Mouse (Mus musculus) ES-Bruce4 (cell line): Measurements from ENCODE around the gene Igf1r. TPM values are rescaled to one million over a fixed set of nuclear protein-coding genes. Genes with fewer than 3 reads are reported as not detected.

Source experiments
- H3K27ac ChIP-seq: 2 replicates; pipeline ENCODE4 v1.5.1; 2012; ENCODE audit warnings: low read length, inconsistent platforms; ENCODE audit not compliant: insufficient read depth
- H3K27me3 ChIP-seq: 2 replicates; pipeline ENCODE4 v1.6.1; 2012; ENCODE audit warnings: mild to moderate bottlenecking, low read length, inconsistent platforms; ENCODE audit not compliant: control insufficient read depth, poor library complexity, insufficient read depth, severe bottlenecking
- H3K36me3 ChIP-seq: 2 replicates; pipeline ENCODE4 v1.6.1; 2012; ENCODE audit warnings: inconsistent platforms, mild to moderate bottlenecking, low read length, moderate library complexity; ENCODE audit not compliant: control insufficient read depth, poor library complexity, insufficient read depth, severe bottlenecking
- H3K4me1 ChIP-seq: one replicate; pipeline ENCODE4 v1.8.1; 2011; ENCODE audit warnings: low read length; ENCODE audit not compliant: control insufficient read depth, insufficient read depth
- H3K4me3 ChIP-seq: 2 replicates; pipeline ENCODE4 v1.5.1; 2011; ENCODE audit warnings: low read depth, mild to moderate bottlenecking, low read length
- H3K9ac ChIP-seq: 2 replicates; pipeline ENCODE4 v1.6.1; 2012; ENCODE audit warnings: low read depth, mild to moderate bottlenecking, inconsistent platforms; ENCODE audit not compliant: poor library complexity, severe bottlenecking
- H3K9me3 ChIP-seq: replicated peaks from 2 replicates; pipeline ENCODE4 v1.6.1; 2012; ENCODE audit warnings: mild to moderate bottlenecking, low read length, inconsistent platforms; ENCODE audit not compliant: control insufficient read depth, poor library complexity, insufficient read depth, severe bottlenecking
- CTCF ChIP-seq: IDR thresholded peaks from one replicate; pipeline ENCODE4 v1.8.1; 2011; ENCODE audit warnings: low read depth, low read length
- EP300 ChIP-seq: IDR thresholded peaks from 2 replicates; pipeline ENCODE4 v1.6.1; 2011; ENCODE audit warnings: low read depth, low read length; ENCODE audit not compliant: insufficient read depth
- POLR2A ChIP-seq: IDR thresholded peaks from one replicate; pipeline ENCODE4 v1.8.1; 2011; ENCODE audit warnings: low read length; ENCODE audit not compliant: insufficient read depth
- polyA plus RNA-seq: library from polyadenylated mRNA; stranded (reverse); fragments of >200 nt; gene quantifications from 2 replicates; pipeline ENCODE4 v1.2.4, GENCODE M21; 2011; ENCODE audit warnings: low read depth; ENCODE audit not compliant: missing spikeins, insufficient read depth, insufficient read length

Igf1r gene
- polyA plus RNA-seq, 1 experiment = 58.4 TPM

DNA sequence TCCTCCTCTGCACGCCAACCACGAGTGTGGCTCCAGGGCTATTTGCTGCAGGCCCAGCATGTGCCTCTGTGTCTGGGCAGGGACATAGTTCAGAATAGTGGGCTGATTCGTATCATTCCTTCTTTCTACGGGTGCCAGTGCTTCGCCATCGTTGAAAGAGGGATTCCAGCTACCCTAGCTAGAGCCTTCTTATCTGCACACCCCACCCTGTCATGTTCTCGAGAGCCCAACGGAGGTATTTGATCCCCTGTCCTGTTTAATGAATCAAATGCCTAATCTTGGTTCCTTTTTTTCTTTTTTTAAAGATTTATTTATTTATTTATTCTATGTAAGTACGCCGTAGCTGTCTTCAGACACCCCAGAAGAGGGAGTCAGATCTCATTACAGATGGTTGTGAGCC is 137.1 kb downstream of the Igf1r start:
- TF ChIP-seq CTCF = no peak
- TF ChIP-seq POLR2A = no peak
- no peak for TF ChIP-seq EP300
- no peaks in the 10 kb centered on the region for H3K9me3 ChIP-seq
- H3K27me3 ChIP-seq = no peaks in the 10 kb centered on the region
- no peak overlapping the region for H3K9ac ChIP-seq
- H3K36me3 ChIP-seq = no peaks in the 10 kb centered on the region
- H3K27ac ChIP-seq = no peak overlapping the region
- no peaks in the 10 kb centered on the region for H3K4me1 ChIP-seq
- H3K4me3 ChIP-seq = no peak overlapping the region

DNA sequence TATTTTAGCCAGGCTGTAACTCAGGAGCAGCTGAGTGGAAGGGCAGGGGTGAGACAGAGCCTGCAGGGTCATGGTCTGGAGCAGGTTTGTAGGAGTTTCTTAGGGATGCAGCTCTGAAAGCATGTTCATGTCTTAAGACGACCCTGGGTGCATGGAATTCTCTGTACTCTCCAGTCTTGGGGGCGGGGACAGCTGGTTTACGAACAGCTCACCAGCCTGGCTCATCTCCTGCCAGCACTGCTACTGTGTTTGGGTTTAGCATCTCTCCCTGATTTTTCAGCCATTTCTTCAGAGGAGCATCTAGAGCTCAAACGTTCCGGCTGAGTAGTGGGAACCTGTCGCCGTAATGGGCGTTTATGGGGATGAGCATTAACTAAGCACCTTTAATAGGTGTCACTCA is 137.9 kb downstream of the Igf1r start:
- no peaks in the 10 kb centered on the region for H3K4me1 ChIP-seq
- TF ChIP-seq EP300 (no peak), CTCF (no peak), POLR2A (no peak)
- H3K36me3 ChIP-seq = no peaks in the 10 kb centered on the region
- H3K27ac ChIP-seq = no peak overlapping the region
- H3K27me3 ChIP-seq = no peaks in the 10 kb centered on the region
- H3K4me3 ChIP-seq = no peak overlapping the region
- no peak overlapping the region for H3K9ac ChIP-seq
- H3K9me3 ChIP-seq = no peaks in the 10 kb centered on the region

DNA sequence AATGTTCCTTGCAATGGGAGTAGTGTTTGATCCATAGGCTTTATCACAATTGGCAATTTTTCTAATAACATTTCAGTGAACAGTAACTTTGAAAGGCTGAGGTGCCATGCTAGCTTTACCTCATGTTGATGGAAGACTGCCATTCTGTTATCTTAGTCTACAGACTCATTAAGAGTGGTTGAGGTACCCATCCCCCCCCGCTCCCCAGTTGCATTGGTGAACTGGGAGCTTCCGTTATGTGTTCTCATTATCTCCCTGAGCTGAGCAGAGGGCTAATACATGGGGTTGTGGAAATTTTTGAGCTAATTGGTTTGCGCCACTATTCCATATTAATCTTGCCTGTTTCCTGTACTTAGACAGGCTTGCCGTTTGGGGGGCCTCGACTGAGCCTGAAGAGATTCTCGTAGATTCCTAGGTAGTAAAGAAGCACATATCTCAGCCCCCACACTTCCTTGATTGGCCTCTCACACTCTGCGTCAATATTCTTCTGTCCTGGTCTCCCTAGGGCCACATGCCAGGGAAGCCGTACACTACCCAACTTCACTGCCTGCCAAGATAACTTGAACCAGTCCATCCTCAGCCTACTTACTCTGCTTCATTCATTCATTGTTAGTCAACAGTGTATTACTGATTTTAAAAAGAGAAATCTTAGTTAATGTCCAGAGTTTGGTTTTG is 139.8 kb downstream of the Igf1r start:
- Histone ChIP-seq H3K27me3 (no peaks in the 10 kb centered on the region), H3K9me3 (no peaks in the 10 kb centered on the region), H3K4me3 (no peak overlapping the region), H3K4me1 (no peaks in the 10 kb centered on the region), H3K36me3 (no peaks in the 10 kb centered on the region), H3K27ac (no peak overlapping the region), H3K9ac (no peak overlapping the region)
- TF ChIP-seq POLR2A (no peak), CTCF (no peak), EP300 (no peak)

DNA sequence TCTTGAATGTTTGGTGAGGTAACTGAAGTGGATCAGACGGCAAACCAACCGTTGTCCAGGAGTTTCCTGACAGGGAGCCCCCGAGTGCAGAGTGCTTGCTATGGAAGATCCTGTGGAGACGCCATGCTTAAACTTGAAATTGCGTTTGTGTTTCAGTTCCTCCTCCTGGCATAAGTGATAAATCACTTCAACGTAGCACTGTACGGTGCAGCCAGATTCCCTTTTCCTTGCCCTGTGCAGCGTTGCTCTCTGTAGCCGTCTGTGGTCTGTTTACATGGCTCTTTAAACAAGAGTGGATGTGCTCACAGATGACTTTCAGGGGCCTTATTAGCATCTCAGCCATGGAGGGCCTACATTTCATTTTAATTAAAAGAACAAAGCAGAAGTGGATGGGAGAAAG is 141.2 kb downstream of the Igf1r start:
- no peak for TF ChIP-seq POLR2A
- no peak for TF ChIP-seq EP300
- TF ChIP-seq CTCF = no peak
- Histone ChIP-seq H3K4me3 (no peak overlapping the region), H3K4me1 (no peaks in the 10 kb centered on the region), H3K9ac (no peak overlapping the region), H3K27ac (no peak overlapping the region), H3K36me3 (no peaks in the 10 kb centered on the region), H3K27me3 (no peaks in the 10 kb centered on the region), H3K9me3 (no peaks in the 10 kb centered on the region)

DNA sequence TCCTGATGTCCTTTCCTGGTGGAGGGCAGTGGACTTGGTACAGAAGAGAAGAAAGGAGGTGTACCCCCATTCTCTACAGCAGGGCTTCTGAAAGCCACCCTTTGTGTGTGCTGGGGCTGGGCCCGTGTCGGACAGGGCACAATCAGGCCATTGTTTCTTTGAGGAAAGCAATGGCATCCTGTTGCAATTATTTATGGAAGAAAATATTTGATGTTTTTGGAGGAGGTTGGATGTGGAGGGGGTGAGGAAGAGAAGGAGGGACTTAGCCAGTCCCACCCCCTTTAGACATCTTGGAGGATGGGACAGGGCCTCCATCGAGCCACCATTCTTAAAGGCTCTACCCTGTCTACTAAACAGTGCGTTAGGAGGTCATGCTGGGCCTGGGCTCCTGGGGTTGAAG is 142.9 kb downstream of the Igf1r start:
- no peaks in the 10 kb centered on the region for H3K27me3 ChIP-seq
- no peak overlapping the region for H3K9ac ChIP-seq
- H3K9me3 ChIP-seq = no peaks in the 10 kb centered on the region
- no peak overlapping the region for H3K4me3 ChIP-seq
- no peak overlapping the region for H3K27ac ChIP-seq
- TF ChIP-seq POLR2A = no peak
- no peak for TF ChIP-seq EP300
- no peak for TF ChIP-seq CTCF
- H3K4me1 ChIP-seq = no peaks in the 10 kb centered on the region
- no peaks in the 10 kb centered on the region for H3K36me3 ChIP-seq

DNA sequence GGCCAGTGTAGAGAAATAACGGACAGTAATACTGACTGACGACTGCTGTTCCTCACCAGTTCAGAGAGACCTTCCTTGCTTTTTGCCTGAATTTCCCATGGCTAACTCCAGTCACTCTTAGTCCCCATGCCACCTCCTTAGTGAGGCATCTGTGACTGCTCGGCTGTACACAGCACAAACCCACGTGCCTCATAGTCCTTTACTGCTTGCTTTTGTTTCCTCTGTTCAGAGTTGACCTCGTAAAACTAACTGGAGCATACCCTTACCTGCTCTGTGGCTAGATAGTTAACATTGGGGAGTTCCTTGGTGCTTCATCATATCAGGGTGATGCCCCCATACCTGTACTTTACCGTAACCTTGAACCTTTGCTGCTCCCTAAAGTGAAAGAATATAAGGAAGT is 143.8 kb downstream of the Igf1r start:
- no peaks in the 10 kb centered on the region for H3K9me3 ChIP-seq
- TF ChIP-seq EP300 = no peak
- H3K4me3 ChIP-seq = no peak overlapping the region
- H3K27me3 ChIP-seq = no peaks in the 10 kb centered on the region
- no peaks in the 10 kb centered on the region for H3K36me3 ChIP-seq
- H3K27ac ChIP-seq = no peak overlapping the region
- H3K9ac ChIP-seq = no peak overlapping the region
- no peaks in the 10 kb centered on the region for H3K4me1 ChIP-seq
